Mouse (Mus musculus) kidney, embryonic 14.5 days (tissue): ENCODE results near the gene Mrps22. TPM values are rescaled to one million over a fixed set of nuclear protein-coding genes. Genes with fewer than 3 reads are reported as not detected.

Experiments used
- ATAC-seq: fragments of 200-750 bp; cut with Nextera tagmentation; 2 replicates; pipeline ENCODE4 v1.8.0; 2017; ENCODE audit warnings: moderate number of reproducible peaks, mild to moderate bottlenecking, moderate TSS enrichment, moderate library complexity; ENCODE audit not compliant: low FRiP score, low TSS enrichment
- H3K27ac ChIP-seq: fragments of 300-500 bp; sonication (generic); 2 replicates; pipeline ENCODE4 v1.5.1; 2014; ENCODE audit warnings: low read depth, mild to moderate bottlenecking, low read length, moderate library complexity, mixed read lengths
- H3K27me3 ChIP-seq: fragments of 300-500 bp; sonication (generic); 2 replicates; pipeline ENCODE4 v1.6.1; 2014; ENCODE audit warnings: mild to moderate bottlenecking, low read length; ENCODE audit not compliant: control insufficient read depth, insufficient read depth
- H3K36me3 ChIP-seq: fragments of 300-500 bp; sonication (generic); 2 replicates; pipeline ENCODE4 v1.6.1; 2014; ENCODE audit warnings: low read length, mixed read lengths; ENCODE audit not compliant: control insufficient read depth, insufficient read depth
- H3K4me1 ChIP-seq: fragments of 300-500 bp; sonication (generic); 2 replicates; pipeline ENCODE4 v1.6.1; 2014; ENCODE audit warnings: low read length, mixed read lengths; ENCODE audit not compliant: control insufficient read depth, insufficient read depth
- H3K4me2 ChIP-seq: fragments of 300-500 bp; sonication (generic); replicated peaks from 2 replicates; pipeline ENCODE4 v1.6.1; 2014; ENCODE audit warnings: low read depth, mild to moderate bottlenecking, low read length
- H3K4me3 ChIP-seq: fragments of 300-500 bp; sonication (generic); 2 replicates; pipeline ENCODE4 v1.5.1; 2014; ENCODE audit warnings: mild to moderate bottlenecking, low read length
- H3K9ac ChIP-seq: fragments of 300-500 bp; sonication (generic); 2 replicates; pipeline ENCODE4 v1.6.1; 2014; ENCODE audit warnings: low read depth, mild to moderate bottlenecking, low read length, moderate library complexity
- H3K9me3 ChIP-seq: fragments of 300-500 bp; sonication (generic); 2 replicates; pipeline ENCODE4 v1.6.1; 2016; ENCODE audit warnings: low read length; ENCODE audit not compliant: control insufficient read depth
- WGBS: fragments of 180-500 bp; shearing (Covaris S2); extraction: QIAGEN DNeasy Blood & Tissue Kit; methylation state at CpG from one replicate; pipeline ENCODE4 v1.1.7; 2014; 5-methylcytosine and 5-hydroxymethylcytosine counted together
- polyA plus RNA-seq: library from polyadenylated mRNA; unstranded; fragments of >200 nt; fragmentation: Nextera tagmentation; extraction: Ambion mirVana; gene quantifications from 2 replicates; pipeline ENCODE4 v1.2.1, GENCODE M21; 2014

Mrps22 gene
- 67.4 and 75.4 TPM in 2 replicates for polyA plus RNA-seq

GRCm38 (mm10) chr9:98601156-98601836, at the start of gene Mrps22:
Gene Mrps22, minus strand, starts transcription at chr9:98601660.
- Histone ChIP-seq H3K9ac (peak within 1 kb of the TSS; percentile 84), H3K9me3 (no peaks in the 10 kb centered on the region), H3K27ac (peak within 1 kb of the TSS; percentile 51; the same call in 1 of the 2 replicates), H3K4me3 (peak within 1 kb of the TSS; percentile 94), H3K36me3 (peaks cover 17% of the 10 kb centered on the region), H3K4me1 (peaks cover 6% of the 10 kb centered on the region; the same call in 1 of the 2 replicates), H3K27me3 (no peaks in the 10 kb centered on the region), H3K4me2 (peak within 1 kb of the TSS; percentile 91)
- ATAC-seq: peak; percentile 95
- under 1% methylated on average over 44 of the region's 44 CpGs for WGBS

- Histone ChIP-seq H3K36me3 (no peaks in the 10 kb centered on the region), H3K4me1 (0 out of 2 replicates have a peak, but pooled peaks cover 3% of the 10 kb centered on the region), H3K9ac (no peak overlapping the region), H3K9me3 (no peaks in the 10 kb centered on the region), H3K27ac (no peak overlapping the region), H3K4me3 (no peak overlapping the region), H3K4me2 (no peak overlapping the region), H3K27me3 (no peaks in the 10 kb centered on the region)
- WGBS: 43% methylated on average over 8 of the region's 8 CpGs
- ATAC-seq: no peak
Measured at GRCm38 (mm10) chr9:98650547-98650946, 49.1 kb upstream of the Mrps22 start.

- no peaks in the 10 kb centered on the region for H3K4me1 ChIP-seq
- no peak overlapping the region for H3K4me3 ChIP-seq
- no peak overlapping the region for H3K4me2 ChIP-seq
- no peaks in the 10 kb centered on the region for H3K36me3 ChIP-seq
- H3K27ac ChIP-seq: no peak overlapping the region
- 0 out of 2 replicates have a peak, but pooled peaks have one; percentile 45 for ATAC-seq
- H3K9ac ChIP-seq: no peak overlapping the region
- whole genome bisulfite sequencing: 55% methylated on average over 12 of the region's 12 CpGs
- H3K27me3 ChIP-seq: no peaks in the 10 kb centered on the region
- H3K9me3 ChIP-seq: no peaks in the 10 kb centered on the region
Measured at GRCm38 (mm10) chr9:98647418-98647817, 46.0 kb upstream of the Mrps22 start.

GRCm38 (mm10) chr9:98645750-98646149, 44.3 kb upstream of the Mrps22 start:
- peak; percentile 75; the same call in 1 of the 2 replicates for ATAC-seq
- H3K36me3 ChIP-seq: no peaks in the 10 kb centered on the region
- H3K27me3 ChIP-seq: no peaks in the 10 kb centered on the region; the same call in 1 of the 2 replicates
- no peaks in the 10 kb centered on the region for H3K9me3 ChIP-seq
- H3K4me2 ChIP-seq: no peak overlapping the region
- H3K27ac ChIP-seq: no peak overlapping the region
- H3K4me3 ChIP-seq: no peak overlapping the region
- no peak overlapping the region for H3K9ac ChIP-seq
- H3K4me1 ChIP-seq: no peaks in the 10 kb centered on the region
- WGBS: 32% methylated on average over 4 of the region's 4 CpGs

GRCm38 (mm10) chr9:98642126-98642525, 40.7 kb upstream of the Mrps22 start:
- no peak overlapping the region for H3K4me2 ChIP-seq
- no peak overlapping the region for H3K27ac ChIP-seq
- H3K27me3 ChIP-seq: no peaks in the 10 kb centered on the region; the same call in 1 of the 2 replicates
- H3K4me1 ChIP-seq: no peaks in the 10 kb centered on the region
- H3K9ac ChIP-seq: no peak overlapping the region
- WGBS: 80% methylated on average over 6 of the region's 6 CpGs
- H3K9me3 ChIP-seq: no peaks in the 10 kb centered on the region
- no peaks in the 10 kb centered on the region for H3K36me3 ChIP-seq
- H3K4me3 ChIP-seq: no peak overlapping the region
- no peak for ATAC-seq

- Histone ChIP-seq H3K4me3 (no peak overlapping the region), H3K36me3 (no peaks in the 10 kb centered on the region), H3K9me3 (no peaks in the 10 kb centered on the region), H3K4me1 (peaks cover 3% of the 10 kb centered on the region; the same call in 1 of the 2 replicates), H3K27ac (no peak overlapping the region), H3K27me3 (no peaks in the 10 kb centered on the region), H3K4me2 (no peak overlapping the region), H3K9ac (no peak overlapping the region)
- WGBS: 35% methylated on average over 13 of the region's 13 CpGs
- peak; percentile 86 for ATAC-seq
Measured at GRCm38 (mm10) chr9:98633287-98634162, 32.1 kb upstream of the Mrps22 start.

- H3K4me1 ChIP-seq: peaks cover 3% of the 10 kb centered on the region; the same call in 1 of the 2 replicates
- no peaks in the 10 kb centered on the region; the same call in none of the 2 replicates for H3K27me3 ChIP-seq
- no peak overlapping the region for H3K4me3 ChIP-seq
- H3K36me3 ChIP-seq: no peaks in the 10 kb centered on the region
- no peak overlapping the region for H3K9ac ChIP-seq
- no peak overlapping the region for H3K27ac ChIP-seq
- no peak for ATAC-seq
- no peaks in the 10 kb centered on the region for H3K9me3 ChIP-seq
- 49% methylated on average over 3 of the region's 3 CpGs for WGBS
- H3K4me2 ChIP-seq: no peak overlapping the region
Measured at GRCm38 (mm10) chr9:98628480-98628879, 27.0 kb upstream of the Mrps22 start.

- no peak overlapping the region for H3K27ac ChIP-seq
- no peaks in the 10 kb centered on the region for H3K9me3 ChIP-seq
- no peak overlapping the region for H3K4me2 ChIP-seq
- H3K27me3 ChIP-seq: no peaks in the 10 kb centered on the region
- ATAC-seq: no peak
- peaks cover 6% of the 10 kb centered on the region; the same call in 1 of the 2 replicates for H3K4me1 ChIP-seq
- no peaks in the 10 kb centered on the region for H3K36me3 ChIP-seq
- WGBS: 73% methylated on average over 4 of the region's 4 CpGs
- no peak overlapping the region for H3K9ac ChIP-seq
- no peak overlapping the region for H3K4me3 ChIP-seq
Measured at GRCm38 (mm10) chr9:98604896-98605295, 3.4 kb upstream of the Mrps22 start.
